Mouse (Mus musculus) cerebellum, postnatal 14 days (tissue): ENCODE measurements around the gene Arrdc2.

Experiments
- DNase-seq, 2 experiments: peaks; one replicate each; pipeline ENCODE4 v3.0.0; 2021; ENCODE audit warnings: mixed read lengths in 2 of 2

The Arrdc2 gene

GRCm38 (mm10) chr8:70786291-70787050 is 53.0 kb downstream of the Arrdc2 start:
- no peak for DNase-seq
